Mouse (Mus musculus) neural tube, embryonic 15.5 days (tissue): Measurements from ENCODE around the gene Zfp949. TPM values are rescaled to one million over a fixed set of nuclear protein-coding genes. Genes with fewer than 3 reads are reported as not detected.
"Not testable (repeated sequence)": the region's sequence is repeated elsewhere in the genome, so short reads cannot be mapped to it uniquely, and the experiment has no call there.

Experiments
- ATAC-seq: fragments of 200-750 bp; cut with Nextera tagmentation; 2 replicates; pipeline ENCODE4 v1.8.0; 2017; ENCODE audit warnings: mild to moderate bottlenecking, moderate TSS enrichment, moderate library complexity; ENCODE audit not compliant: low FRiP score
- H3K27ac ChIP-seq: fragments of 300-500 bp; sonication (generic); replicated peaks from 2 replicates; pipeline ENCODE4 v1.5.1; 2015; ENCODE audit warnings: mild to moderate bottlenecking, inconsistent platforms
- H3K27me3 ChIP-seq: fragments of 300-500 bp; sonication (generic); replicated peaks from 2 replicates; pipeline ENCODE4 v1.6.1; 2015; ENCODE audit warnings: inconsistent platforms
- H3K36me3 ChIP-seq: fragments of 300-500 bp; sonication (generic); 2 replicates; pipeline ENCODE4 v1.6.1; 2015; ENCODE audit warnings: inconsistent platforms
- H3K4me1 ChIP-seq: fragments of 300-500 bp; sonication (generic); 2 replicates; pipeline ENCODE4 v1.6.1; 2015; ENCODE audit warnings: inconsistent platforms
- H3K4me2 ChIP-seq: fragments of 300-500 bp; sonication (generic); 2 replicates; pipeline ENCODE4 v1.6.1; 2015; ENCODE audit warnings: inconsistent platforms, mild to moderate bottlenecking, moderate library complexity
- H3K4me3 ChIP-seq: fragments of 300-500 bp; sonication (generic); replicated peaks from 2 replicates; pipeline ENCODE4 v1.5.1; 2015; ENCODE audit warnings: mild to moderate bottlenecking, inconsistent platforms
- H3K9ac ChIP-seq: fragments of 300-500 bp; sonication (generic); replicated peaks from 2 replicates; pipeline ENCODE4 v1.6.1; 2015; ENCODE audit warnings: mild to moderate bottlenecking, inconsistent platforms
- H3K9me3 ChIP-seq: fragments of 300-500 bp; sonication (generic); replicated peaks from 2 replicates; pipeline ENCODE4 v1.6.1; 2016; ENCODE audit warnings: inconsistent platforms
- WGBS: fragments of 180-500 bp; shearing (Covaris S2); methylation state at CpG from one replicate; pipeline ENCODE4 v1.1.7; 2015; ENCODE audit warnings: mixed read lengths; 5-methylcytosine and 5-hydroxymethylcytosine counted together
- polyA plus RNA-seq: library from polyadenylated mRNA; unstranded; fragments of >200 nt; fragmentation: Nextera tagmentation; extraction: Ambion mirVana; gene quantifications from 2 replicates; pipeline ENCODE4 v1.2.1, GENCODE M21; 2015

Zfp949 gene
- polyA plus RNA-seq, 1 experiment from 2014 or later = 21.4 TPM

GRCm38 (mm10) chr9:88546166-88546565, 1.7 kb upstream of the Zfp949 start:
- H3K4me3 ChIP-seq = no peak overlapping the region
- ATAC-seq = no peak
- H3K4me1 ChIP-seq = peaks cover 23% of the 10 kb centered on the region
- no peak overlapping the region for H3K27ac ChIP-seq
- no peak overlapping the region for H3K4me2 ChIP-seq
- peaks cover under 1% of the 10 kb centered on the region; the same call in 1 of the 2 replicates for H3K36me3 ChIP-seq
- H3K9me3 ChIP-seq = no peaks in the 10 kb centered on the region
- WGBS = 4% methylated on average over 2 of the region's 2 CpGs
- no peaks in the 10 kb centered on the region for H3K27me3 ChIP-seq
- no peak overlapping the region for H3K9ac ChIP-seq

- WGBS = 68% methylated on average over 8 of the region's 8 CpGs
- H3K4me2 ChIP-seq = no peak overlapping the region
Observed at GRCm38 (mm10) chr9:88546657-88547056, 1.2 kb upstream of the Zfp949 start.

GRCm38 (mm10) chr9:88547270-88547669, 550 bp upstream of the Zfp949 start:
- peak; percentile 69 for ATAC-seq
- peak overlapping the region; percentile 91 for H3K27ac ChIP-seq
- peaks cover 27% of the 10 kb centered on the region for H3K4me1 ChIP-seq
- WGBS = 24% methylated on average over 7 of the region's 7 CpGs
- peaks cover 8% of the 10 kb centered on the region; the same call in 1 of the 2 replicates for H3K36me3 ChIP-seq
- no peaks in the 10 kb centered on the region for H3K27me3 ChIP-seq
- peak overlapping the region; percentile 79 for H3K4me3 ChIP-seq
- H3K9ac ChIP-seq = peak overlapping the region; percentile 76; the same call in 1 of the 2 replicates
- no peaks in the 10 kb centered on the region for H3K9me3 ChIP-seq
- peak overlapping the region; percentile 81 for H3K4me2 ChIP-seq

More at GRCm38 (mm10) chr9:88546657-88547056, 1.2 kb upstream of the Zfp949 start:
- Histone ChIP-seq H3K27ac (no peak overlapping the region), H3K36me3 (peaks cover 4% of the 10 kb centered on the region; the same call in 1 of the 2 replicates), H3K4me3 (no peak overlapping the region), H3K9ac (no peak overlapping the region), H3K9me3 (no peaks in the 10 kb centered on the region), H3K27me3 (no peaks in the 10 kb centered on the region), H3K4me1 (peaks cover 27% of the 10 kb centered on the region)
- no peak for ATAC-seq

- peak; percentile 5; the same call in 1 of the 2 replicates for ATAC-seq
- Histone ChIP-seq H3K9me3 (no peaks in the 10 kb centered on the region), H3K4me3 (peak overlapping the region; percentile 79), H3K36me3 (peaks cover 17% of the 10 kb centered on the region), H3K4me2 (peak overlapping the region; percentile 81), H3K27ac (peak overlapping the region; percentile 91), H3K9ac (peak overlapping the region; percentile 76), H3K27me3 (no peaks in the 10 kb centered on the region), H3K4me1 (peaks cover 27% of the 10 kb centered on the region)
- 6% methylated on average over 8 of the region's 8 CpGs for WGBS
Observed at GRCm38 (mm10) chr9:88548614-88548945, 760 bp downstream of the Zfp949 start.

- Histone ChIP-seq H3K4me3 (no peak overlapping the region), H3K27ac (no peak overlapping the region), H3K4me2 (no peak overlapping the region), H3K36me3 (peaks cover 38% of the 10 kb centered on the region), H3K4me1 (peaks cover 27% of the 10 kb centered on the region), H3K9ac (no peak overlapping the region), H3K9me3 (no peaks in the 10 kb centered on the region), H3K27me3 (no peaks in the 10 kb centered on the region)
- no peak for ATAC-seq
- 99% methylated on average over 14 of the region's 14 CpGs for whole genome bisulfite sequencing
Observed at GRCm38 (mm10) chr9:88553071-88553470, 5.3 kb downstream of the Zfp949 start.

- Histone ChIP-seq H3K27ac (no peak overlapping the region), H3K4me3 (no peak overlapping the region), H3K36me3 (peaks cover 65% of the 10 kb centered on the region), H3K4me2 (no peak overlapping the region), H3K4me1 (no peaks in the 10 kb centered on the region), H3K27me3 (no peaks in the 10 kb centered on the region), H3K9me3 (no peaks in the 10 kb centered on the region), H3K9ac (no peak overlapping the region)
- WGBS = 95% methylated on average over 4 of the region's 4 CpGs
- no peak for ATAC-seq
Observed at GRCm38 (mm10) chr9:88558146-88558545, 10.3 kb downstream of the Zfp949 start.

- H3K4me1 ChIP-seq, H3K27ac ChIP-seq, H3K27me3 ChIP-seq, ATAC-seq, H3K9me3 ChIP-seq, H3K9ac ChIP-seq, H3K4me3 ChIP-seq, H3K4me2 ChIP-seq: not testable (repeated sequence)
- H3K36me3 ChIP-seq = peaks cover 72% of the 10 kb centered on the region
- WGBS = 99% methylated on average over 2 of the region's 2 CpGs
Observed at GRCm38 (mm10) chr9:88561476-88561875, 13.7 kb downstream of the Zfp949 start.

- WGBS = 96% methylated on average over 3 of the region's 3 CpGs
- Histone ChIP-seq H3K9me3 (peaks cover 30% of the 10 kb centered on the region), H3K36me3 (peaks cover 45% of the 10 kb centered on the region)
- H3K27me3 ChIP-seq, H3K4me1 ChIP-seq, H3K9ac ChIP-seq, H3K27ac ChIP-seq, H3K4me3 ChIP-seq, H3K4me2 ChIP-seq: not testable (repeated sequence)
- ATAC-seq = peak; percentile 42; the same call in 1 of the 2 replicates
Observed at GRCm38 (mm10) chr9:88570471-88570870, 22.7 kb downstream of the Zfp949 start.

- not testable (repeated sequence) for H3K4me1 ChIP-seq, H3K4me3 ChIP-seq, H3K27me3 ChIP-seq, ATAC-seq, H3K27ac ChIP-seq, H3K9ac ChIP-seq, H3K9me3 ChIP-seq, H3K36me3 ChIP-seq, H3K4me2 ChIP-seq
- WGBS = 86% methylated on average over 2 of the region's 2 CpGs
Observed at GRCm38 (mm10) chr9:88580591-88580990, 32.8 kb downstream of the Zfp949 start, which contains the start of gene Trim43a. Gene Trim43a, plus strand, starts transcription at chr9:88580891.

- not testable (repeated sequence) for H3K27me3 ChIP-seq, H3K9ac ChIP-seq, H3K9me3 ChIP-seq, H3K4me3 ChIP-seq, ATAC-seq, H3K27ac ChIP-seq, H3K4me1 ChIP-seq, H3K36me3 ChIP-seq, H3K4me2 ChIP-seq
- 73% methylated on average over 6 of the region's 6 CpGs for WGBS
Observed at GRCm38 (mm10) chr9:88593708-88594107, 45.9 kb downstream of the Zfp949 start.

- H3K36me3 ChIP-seq, H3K27me3 ChIP-seq, H3K4me1 ChIP-seq, H3K27ac ChIP-seq, H3K9me3 ChIP-seq: not testable (repeated sequence)
- WGBS = 1% methylated on average over 48 of the region's 50 CpGs
- Histone ChIP-seq H3K4me2 (peak overlapping the region; percentile 62), H3K9ac (peak overlapping the region; percentile 45; the same call in 1 of the 2 replicates), H3K4me3 (peak overlapping the region; percentile 42)
- ATAC-seq = peak; percentile 99
Observed at GRCm38 (mm10) chr9:88599206-88600162, 51.7 kb downstream of the Zfp949 start.
